ENCODE assay signal across 22 mouse cellular contexts in genomic region chr8:61437305-61437605, GRCm38 (mm10). TPM values are rescaled to one million over a fixed set of nuclear protein-coding genes. Genes with fewer than 3 reads are reported as not detected.
DNase-seq lines count a peak whose midpoint lies in the region; ATAC-seq and TF ChIP-seq lines count a peak whose summit lies in the region.
"Had no signal": no experiment of that assay in that cellular context is flagged by ENCODE, and none has a peak within 500 bp of the region (broad histone marks: within the 10 kb centered on the region; RNA-seq: fewer than 3 reads in every experiment).

No protein-coding gene starts in this region.

- peaks cover 17% of the 10 kb centered on the region for H3K4me1 ChIP-seq in hindbrain, embryonic 10.5 days (replicated peaks)
- no peaks in the 10 kb centered on the region for H3K4me1 ChIP-seq in hindbrain, embryonic 16.5 days (ENCODE audit: control insufficient read depth, insufficient read depth, low read depth, low read length)
- peaks cover 19% of the 10 kb centered on the region for H3K4me1 ChIP-seq in midbrain, embryonic 10.5 days
- peaks cover 6% of the 10 kb centered on the region; the same call in 1 of the 2 replicates for H3K4me1 ChIP-seq in midbrain, embryonic 16.5 days (ENCODE audit: control insufficient read depth, insufficient read depth, low read length)
- H3K4me1 ChIP-seq in ES-Bruce4 (ENCODE audit: control insufficient read depth, insufficient read depth, low read length), result peaks cover 2% of the 10 kb centered on the region
- H3K4me1 ChIP-seq: embryonic facial prominence, embryonic 12.5 days; forebrain, embryonic 15.5 days had no signal

- H3K27me3 ChIP-seq in hindbrain, embryonic 10.5 days (ENCODE audit: insufficient read depth, poor library complexity, severe bottlenecking), result no peaks in the 10 kb centered on the region
- no peaks in the 10 kb centered on the region for H3K27me3 ChIP-seq in hindbrain, embryonic 16.5 days (replicated peaks; ENCODE audit: control insufficient read depth, insufficient read depth, low read length)
- H3K27me3 ChIP-seq in midbrain, embryonic 10.5 days (ENCODE audit: low read depth, poor library complexity, severe bottlenecking), result no peaks in the 10 kb centered on the region
- no peaks in the 10 kb centered on the region for H3K27me3 ChIP-seq in midbrain, embryonic 16.5 days (ENCODE audit: control insufficient read depth, insufficient read depth, low read depth, low read length)
- no peaks in the 10 kb centered on the region; the same call in 1 of the 2 replicates for H3K27me3 ChIP-seq in ES-Bruce4 (ENCODE audit: control insufficient read depth, insufficient read depth, low read length, poor library complexity, severe bottlenecking)
- H3K27me3 ChIP-seq: CH12.LX; embryonic facial prominence, embryonic 12.5 days; forebrain, embryonic 13.5 days; forebrain, embryonic 15.5 days had no signal

- DNase-seq in hindbrain, embryonic 10.5 days (ENCODE audit: low spot score), result no peak
- DNase-seq in kidney, adult 9 months, result peak; percentile 54
- no peak for DNase-seq in kidney, adult 8-10 months
- no peak for DNase-seq in midbrain, embryonic 10.5 days (ENCODE audit: low spot score)
- DNase-seq in frontal cortex, postnatal 10 days (ENCODE audit: low spot score in 2 of 2), result no peak
- DNase-seq: adrenal gland, adult 8-10 months; adrenal gland, postnatal 14 days; adrenal gland, postnatal 36 days; B cell, adult 2 months; cerebellum, adult 11-12 months; cerebellum, adult 2 months; cerebellum, adult 9-10 months; cerebellum, postnatal 10 days; cerebellum, postnatal 25 days had no signal

- no peak overlapping the region for H3K4me2 ChIP-seq in hindbrain, embryonic 16.5 days (ENCODE audit: low read length)
- no peak overlapping the region for H3K4me2 ChIP-seq in midbrain, embryonic 16.5 days (ENCODE audit: low read length)
- H3K4me2 ChIP-seq: embryonic facial prominence, embryonic 12.5 days; forebrain, embryonic 13.5 days; forebrain, embryonic 15.5 days had no signal

- no peaks in the 10 kb centered on the region for H3K36me3 ChIP-seq in hindbrain, embryonic 10.5 days
- H3K36me3 ChIP-seq in hindbrain, embryonic 16.5 days (ENCODE audit: control insufficient read depth, insufficient read depth, low read length), result no peaks in the 10 kb centered on the region
- no peaks in the 10 kb centered on the region for H3K36me3 ChIP-seq in midbrain, embryonic 10.5 days
- no peaks in the 10 kb centered on the region for H3K36me3 ChIP-seq in midbrain, embryonic 16.5 days (ENCODE audit: control insufficient read depth, insufficient read depth, low read length)
- no peaks in the 10 kb centered on the region for H3K36me3 ChIP-seq in ES-Bruce4 (ENCODE audit: control insufficient read depth, insufficient read depth, low read length, poor library complexity, severe bottlenecking)
- H3K36me3 ChIP-seq: embryonic facial prominence, embryonic 10.5 days; embryonic facial prominence, embryonic 12.5 days; forebrain, embryonic 15.5 days had no signal

- no peak overlapping the region for H3K4me3 ChIP-seq in hindbrain, embryonic 10.5 days
- H3K4me3 ChIP-seq in hindbrain, embryonic 16.5 days (ENCODE audit: low read length), result no peak overlapping the region
- no peak overlapping the region for H3K4me3 ChIP-seq in midbrain, embryonic 10.5 days
- H3K4me3 ChIP-seq in midbrain, embryonic 16.5 days (ENCODE audit: low read depth, low read length), result no peak overlapping the region
- no peak overlapping the region for H3K4me3 ChIP-seq in ES-Bruce4 (ENCODE audit: low read depth, low read length)
- H3K4me3 ChIP-seq: embryonic facial prominence, embryonic 10.5 days; embryonic facial prominence, embryonic 12.5 days; forebrain, embryonic 13.5 days; forebrain, embryonic 15.5 days had no signal

- H3K9me3 ChIP-seq in hindbrain, embryonic 10.5 days, result peaks cover 8% of the 10 kb centered on the region
- H3K9me3 ChIP-seq in hindbrain, embryonic 16.5 days (ENCODE audit: control insufficient read depth, low read length), result no peaks in the 10 kb centered on the region
- peaks cover 20% of the 10 kb centered on the region for H3K9me3 ChIP-seq in midbrain, embryonic 10.5 days (replicated peaks)
- H3K9me3 ChIP-seq in midbrain, embryonic 16.5 days (replicated peaks; ENCODE audit: control insufficient read depth, low read length, poor library complexity, severe bottlenecking), result no peaks in the 10 kb centered on the region
- peaks cover 14% of the 10 kb centered on the region for H3K9me3 ChIP-seq in ES-Bruce4 (replicated peaks; ENCODE audit: control insufficient read depth, insufficient read depth, low read length, poor library complexity, severe bottlenecking)
- H3K9me3 ChIP-seq: embryonic facial prominence, embryonic 12.5 days; forebrain, embryonic 15.5 days had no signal

- TF ChIP-seq CTCF in ES-Bruce4 (IDR thresholded peaks at IDR 0.05; ENCODE audit: low read depth, low read length), result no peak

- TF ChIP-seq POLR2A in ES-Bruce4 (IDR thresholded peaks at IDR 0.05; ENCODE audit: insufficient read depth, low read length), result no peak

- no peak for ATAC-seq in hindbrain, embryonic 16.5 days
- ATAC-seq in midbrain, embryonic 16.5 days, result no peak
- ATAC-seq: forebrain, embryonic 13.5 days; forebrain, embryonic 15.5 days had no signal

- no peak overlapping the region for H3K9ac ChIP-seq in hindbrain, embryonic 16.5 days (ENCODE audit: low read depth, low read length)
- no peak overlapping the region for H3K9ac ChIP-seq in midbrain, embryonic 16.5 days (ENCODE audit: low read depth, low read length)
- H3K9ac ChIP-seq in ES-Bruce4 (ENCODE audit: low read depth, poor library complexity, severe bottlenecking), result no peak overlapping the region
- H3K9ac ChIP-seq: embryonic facial prominence, embryonic 12.5 days; forebrain, embryonic 13.5 days; forebrain, embryonic 15.5 days had no signal

- TF ChIP-seq EP300 in ES-Bruce4 (IDR thresholded peaks at IDR 0.05; ENCODE audit: insufficient read depth, low read depth, low read length), result no peak

- H3K27ac ChIP-seq in hindbrain, embryonic 10.5 days, result peak overlapping the region; percentile 53; the same call in 1 of the 2 replicates
- H3K27ac ChIP-seq in hindbrain, embryonic 16.5 days (ENCODE audit: low read depth, low read length), result no peak overlapping the region
- peak overlapping the region; percentile 42; the same call in 1 of the 2 replicates for H3K27ac ChIP-seq in midbrain, embryonic 10.5 days (replicated peaks)
- H3K27ac ChIP-seq in midbrain, embryonic 16.5 days (ENCODE audit: low read length), result no peak overlapping the region
- H3K27ac ChIP-seq in ES-Bruce4 (ENCODE audit: insufficient read depth, low read length), result 0 out of 2 replicates have a peak overlapping the region, but pooled peaks have one; percentile 0
- H3K27ac ChIP-seq: embryonic facial prominence, embryonic 10.5 days; embryonic facial prominence, embryonic 12.5 days; forebrain, embryonic 13.5 days; forebrain, embryonic 15.5 days had no signal

RNA-seq across cellular contexts. Expression of gene Cbr4, which starts 50.3 kb away (rescaled TPM):
- 23.8 and 27.1 TPM in 2 replicates for polyA plus RNA-seq in hindbrain, embryonic 10.5 days (2016; fragmentation: Nextera tagmentation; extraction: Ambion mirVana)
- 19.7 and 21.1 TPM in 2 replicates for polyA plus RNA-seq in hindbrain, embryonic 16.5 days (2015; fragmentation: Nextera tagmentation; extraction: Ambion mirVana)
- 28.1 and 30.0 TPM in 2 replicates for polyA plus RNA-seq in midbrain, embryonic 10.5 days (2016; fragmentation: Nextera tagmentation; extraction: Ambion mirVana)
- 17.4 and 20.4 TPM in 2 replicates for polyA plus RNA-seq in midbrain, embryonic 16.5 days (2015; fragmentation: Nextera tagmentation; extraction: Ambion mirVana)
- polyA plus RNA-seq in ES-Bruce4 (2011; ENCODE audit: insufficient read depth, insufficient read length, low read depth, missing spikeins), result 66.8 and 67.7 TPM in 2 replicates

Comparison
In these comparisons a context has a peak if more than half of its experiments do, and no peak if none do; other contexts are left out.
1. H3K27ac ChIP-seq: peak in hindbrain, embryonic 10.5 days (single experiment), midbrain, embryonic 10.5 days (single experiment) and ES-Bruce4 (single experiment); none in hindbrain, embryonic 16.5 days (single experiment) and midbrain, embryonic 16.5 days (single experiment).